Mouse (Mus musculus) heart, adult 2 months (tissue): Measurements from ENCODE around the gene Xpo5.

Source experiments
- CTCF ChIP-seq: fragments of 200-600 bp; IDR thresholded peaks from 2 replicates; pipeline ENCODE4 v1.8.1; 2022; ENCODE audit warnings: antibody characterized with exemption, mild to moderate bottlenecking, moderate library complexity
- EP300 ChIP-seq: fragments of 200-500 bp; IDR thresholded peaks from 2 replicates; pipeline ENCODE4 v1.6.1; 2011; ENCODE audit warnings: low read depth, low read length, control low read depth; ENCODE audit not compliant: insufficient read depth

DNA sequence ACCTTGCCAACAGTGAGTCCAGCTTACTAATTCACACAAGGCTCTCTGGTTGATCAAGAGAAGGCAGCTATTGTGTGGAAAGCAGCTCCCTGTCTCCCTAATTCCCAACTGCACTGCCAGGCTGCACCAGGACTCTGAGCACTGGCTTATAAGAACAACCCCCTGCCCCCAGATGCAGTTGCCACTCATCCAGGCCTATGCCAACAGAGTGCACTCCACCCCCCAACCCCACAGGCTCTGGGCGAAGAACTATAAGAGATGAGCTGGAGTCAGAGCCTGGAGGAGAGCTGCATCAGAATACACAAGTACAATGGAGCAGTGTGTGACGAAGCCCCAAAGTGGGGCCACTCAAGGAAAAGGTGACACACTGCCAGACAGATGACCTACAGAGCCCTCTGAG is 69.5 kb downstream of the Xpo5 start:
- no peak for TF ChIP-seq EP300
- no peak for TF ChIP-seq CTCF
